Mouse (Mus musculus) adrenal gland, adult (tissue): ENCODE data around the gene Cacna1h.

Experiments
- DNase-seq, 2 experiments: peaks; one replicate each; pipeline ENCODE4 v3.0.0; 2022 to 2023; ENCODE audit warnings: low spot score in 1 of 2; ENCODE audit not compliant: inconsistent age in 2 of 2

Gene Cacna1h

DNA sequence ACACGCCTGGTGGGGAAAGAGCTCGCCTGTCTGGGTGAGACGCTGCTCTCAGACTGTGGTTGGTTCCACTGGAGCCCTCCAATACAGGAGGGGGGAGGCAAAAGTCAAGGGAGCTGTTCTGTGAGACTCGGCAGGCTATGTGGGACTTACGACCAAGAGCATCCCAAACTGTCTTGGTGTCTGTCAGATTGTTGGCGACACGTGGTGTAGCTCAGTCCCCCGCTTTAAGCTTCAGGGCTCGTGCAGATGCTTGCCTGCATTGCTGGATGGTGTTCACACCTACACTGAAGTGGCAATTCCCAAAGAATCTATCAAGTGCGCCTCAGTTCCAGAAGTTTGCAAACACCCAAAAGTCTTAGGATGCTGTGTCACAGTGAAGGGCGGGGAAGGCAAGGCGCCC, 14.3 kb upstream of the Cacna1h start:
- DNase-seq, result no peak

DNA sequence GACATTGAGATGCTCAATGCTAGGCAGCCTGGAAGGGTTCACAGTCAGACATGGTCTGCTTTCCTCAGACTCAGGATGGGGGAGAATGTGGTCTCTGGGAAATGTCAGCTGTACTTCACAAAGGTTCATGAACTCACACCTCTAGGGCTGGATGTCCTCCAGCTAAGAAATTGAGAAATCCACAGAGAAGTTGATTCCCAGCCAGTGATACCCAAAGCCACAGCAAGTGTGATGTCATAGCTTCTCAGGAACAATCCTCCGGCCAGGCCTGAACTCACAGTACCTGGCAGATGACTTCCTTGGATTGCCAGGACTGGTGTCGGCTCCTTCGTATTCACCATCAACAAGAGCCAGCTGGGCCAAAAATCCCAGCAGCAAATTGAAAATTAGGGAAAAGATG, 12.3 kb upstream of the Cacna1h start:
- DNase-seq, result peak in 1 of 2 experiments; percentile 42

DNA sequence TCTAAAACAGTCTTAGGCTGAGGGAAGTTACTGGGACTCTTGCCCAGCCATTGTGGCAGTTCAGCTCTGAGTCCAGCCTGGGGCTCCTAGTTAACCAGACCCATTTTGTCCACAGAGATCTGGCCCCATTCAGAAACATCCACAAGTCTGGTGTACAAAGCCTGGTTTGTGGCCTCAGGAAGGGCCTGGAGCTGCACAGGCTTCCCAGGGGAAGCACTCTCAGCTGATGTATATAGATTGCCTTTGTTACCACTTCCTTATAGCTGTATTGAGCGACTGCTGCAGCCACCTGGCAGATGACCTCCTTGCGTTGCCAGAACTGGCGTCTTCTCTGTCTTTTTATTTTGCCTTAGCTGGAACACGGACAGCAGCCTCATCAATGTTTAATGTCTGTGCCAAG, 11.5 kb upstream of the Cacna1h start:
- no peak for DNase-seq

DNA sequence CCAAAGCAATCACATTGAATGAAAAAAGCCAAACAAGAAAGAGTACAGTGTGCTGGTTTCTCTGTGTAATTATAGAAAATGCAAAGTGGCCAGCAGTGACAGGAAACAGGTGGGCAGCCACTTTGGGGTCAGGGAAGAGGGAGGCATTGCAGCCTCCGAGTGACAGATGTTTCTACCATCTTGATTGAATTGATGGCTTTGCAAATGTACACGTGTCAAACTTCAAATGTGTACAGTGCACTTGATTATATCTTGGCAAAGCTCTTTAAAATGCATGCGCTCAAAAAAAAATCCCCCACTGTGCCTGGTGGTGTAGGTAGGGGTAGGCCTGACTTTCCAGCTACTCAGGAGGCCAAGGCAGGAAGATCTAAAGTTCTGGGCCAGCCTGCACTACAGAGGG, 9.3 kb upstream of the Cacna1h start:
- no peak for DNase-seq

DNA sequence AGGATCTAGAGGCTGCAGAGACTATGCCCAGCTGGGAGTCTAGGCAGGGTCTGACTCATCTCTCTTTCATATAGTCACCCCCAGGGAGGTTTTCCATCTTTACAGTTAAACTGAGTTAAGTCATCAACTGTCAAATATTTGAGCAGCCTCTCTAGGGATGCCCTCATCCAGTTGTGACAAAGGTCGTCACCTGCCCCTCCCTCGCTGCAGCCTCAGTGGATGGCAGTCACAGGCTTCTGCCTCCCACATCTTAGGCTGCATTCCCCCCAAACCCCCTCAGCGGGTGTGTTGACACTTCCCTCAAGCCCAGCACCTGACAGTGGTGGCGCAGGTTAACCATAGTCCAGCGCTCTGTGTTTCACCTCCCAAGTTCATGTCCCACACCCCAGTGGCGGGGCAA, 7.8 kb upstream of the Cacna1h start:
- DNase-seq, result no peak

DNA sequence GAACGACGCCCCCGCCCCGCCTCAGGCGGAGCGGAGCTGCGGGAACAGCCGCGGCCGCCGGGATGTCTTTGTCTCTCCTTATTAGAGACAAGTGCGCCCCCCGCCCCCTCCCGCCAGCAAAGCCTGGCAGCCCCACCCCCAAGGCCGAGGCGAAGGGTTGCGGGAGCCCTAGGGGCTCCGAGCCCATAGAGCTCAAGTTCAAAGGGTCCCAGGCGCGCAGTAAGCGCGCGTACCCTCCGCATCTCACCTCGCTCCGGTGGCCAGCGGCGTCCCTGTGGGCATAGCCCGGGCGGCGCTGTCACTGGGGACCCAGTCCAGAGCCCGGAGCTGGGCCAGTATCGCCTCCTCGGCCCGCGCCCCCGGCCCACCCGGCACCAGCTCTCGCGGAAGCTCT, 363 bp downstream of the Cacna1h start:
- peak in 1 of 2 experiments; percentile 53 for DNase-seq

DNA sequence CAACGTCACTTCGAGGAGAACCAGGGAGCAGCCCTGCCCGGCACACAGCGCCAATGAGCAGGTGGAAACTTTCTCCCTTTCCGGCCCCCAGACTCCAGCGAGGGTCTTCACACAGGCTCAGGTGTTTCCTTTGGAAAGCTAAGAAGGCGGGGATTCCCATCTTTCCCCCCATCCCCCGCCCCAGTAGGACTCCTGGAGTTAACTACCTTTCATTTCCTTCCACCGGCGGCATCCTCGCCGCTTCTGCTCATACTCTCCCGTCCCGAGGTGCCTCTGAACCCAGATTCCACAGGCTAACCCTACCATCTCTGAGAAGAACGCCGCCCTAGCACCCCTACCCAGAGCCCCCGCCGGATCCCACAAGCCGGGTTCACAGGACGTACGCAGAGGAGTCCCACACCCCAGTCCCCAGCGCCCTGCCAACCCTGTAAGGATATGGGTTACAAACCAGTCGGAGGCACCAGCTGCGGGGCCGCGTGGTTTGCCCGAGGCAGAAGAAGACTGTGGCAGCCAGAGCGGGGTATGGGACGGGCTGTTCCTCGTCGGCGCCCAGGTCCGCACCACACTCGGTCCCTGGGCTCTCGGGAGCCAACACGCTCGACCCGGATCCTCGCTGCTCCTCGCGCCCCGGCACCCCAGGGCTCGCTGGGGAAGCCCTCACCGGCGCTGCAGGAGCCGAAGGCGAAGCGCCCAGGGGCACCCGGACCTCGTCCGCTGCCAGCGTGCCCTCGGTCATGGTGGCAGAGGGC, 976 bp downstream of the Cacna1h start:
- DNase-seq, result peak; percentile 61 to 87

DNA sequence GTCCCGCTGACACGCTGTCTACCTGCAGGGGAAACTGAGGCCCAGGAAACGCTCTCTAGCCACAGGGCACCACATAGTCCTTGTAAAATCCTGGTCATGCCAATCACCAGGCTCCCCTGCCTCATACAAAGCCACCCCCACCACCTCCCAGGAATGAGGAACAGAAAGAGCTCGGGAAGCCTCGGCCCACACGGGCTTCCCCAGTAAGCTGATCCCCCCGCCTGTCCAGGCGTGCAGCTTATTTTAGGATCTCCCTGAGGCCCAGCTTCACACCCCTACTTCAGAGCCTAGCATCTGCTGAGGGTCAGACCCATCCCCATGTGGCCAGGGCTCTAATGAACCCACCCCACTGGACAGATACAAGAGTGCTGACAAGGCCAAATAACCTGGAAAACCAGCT, 3.0 kb downstream of the Cacna1h start:
- peak in 1 of 2 experiments; percentile 42 for DNase-seq

DNA sequence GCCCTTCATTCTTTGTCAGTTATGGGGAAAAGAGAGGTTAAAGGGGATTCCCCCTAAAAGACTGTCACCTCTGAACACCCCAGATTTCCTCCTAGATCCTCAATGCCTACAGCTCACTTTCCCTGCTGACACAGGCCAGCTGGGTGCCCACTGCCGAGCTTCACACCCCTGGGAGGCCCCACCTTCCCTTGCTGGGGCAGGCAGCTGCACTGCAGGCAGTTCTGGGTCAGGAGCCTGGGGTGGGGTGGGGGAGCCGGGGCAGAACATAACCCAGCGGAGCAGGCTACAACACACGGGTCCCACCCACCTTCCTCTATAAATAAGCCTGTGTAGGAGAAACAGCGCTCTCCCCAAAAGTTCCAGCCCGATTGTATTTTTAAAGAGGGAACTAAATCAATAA, 3.7 kb downstream of the Cacna1h start:
- no peak for DNase-seq

DNA sequence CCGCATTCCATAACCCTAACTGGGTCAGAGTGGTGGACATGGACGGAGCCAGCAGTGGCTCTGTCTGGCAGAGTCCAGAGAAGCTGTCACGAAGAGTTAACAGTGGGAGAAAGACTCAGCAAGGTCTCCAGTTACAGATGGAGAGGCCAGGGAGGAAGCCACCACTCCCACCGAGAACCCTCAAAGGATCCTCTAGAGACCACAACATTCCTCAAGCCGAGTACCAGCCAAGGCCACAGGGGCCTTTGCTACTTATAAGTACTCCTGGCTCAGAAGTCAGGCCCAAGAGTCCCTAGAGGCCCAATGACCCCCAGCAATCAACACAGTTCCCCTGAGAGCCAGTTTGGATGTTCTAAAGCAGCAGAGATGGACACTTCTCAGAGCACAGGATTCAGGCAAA, 4.3 kb downstream of the Cacna1h start:
- DNase-seq, result peak; percentile 15 to 49

DNA sequence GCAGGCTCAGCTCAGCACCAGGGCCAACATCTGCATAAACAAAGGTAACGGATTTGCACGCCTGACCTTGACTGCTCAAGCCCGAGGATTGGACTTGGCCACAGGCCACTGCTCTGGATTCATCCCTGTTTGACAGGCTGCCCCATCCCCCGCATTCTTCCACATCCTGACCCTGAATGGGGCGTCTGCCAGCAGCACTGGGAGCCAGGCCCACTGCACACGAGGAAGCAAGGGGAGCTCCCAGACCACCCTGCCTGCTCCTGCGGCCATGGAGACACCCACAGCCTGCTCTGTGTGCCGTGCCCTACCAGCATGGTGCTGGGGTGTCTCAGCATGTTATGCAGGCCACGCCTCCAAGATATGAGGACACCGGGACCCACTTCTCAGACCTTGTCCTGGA, 6.1 kb downstream of the Cacna1h start:
- DNase-seq, result peak; percentile 85 to 93

DNA sequence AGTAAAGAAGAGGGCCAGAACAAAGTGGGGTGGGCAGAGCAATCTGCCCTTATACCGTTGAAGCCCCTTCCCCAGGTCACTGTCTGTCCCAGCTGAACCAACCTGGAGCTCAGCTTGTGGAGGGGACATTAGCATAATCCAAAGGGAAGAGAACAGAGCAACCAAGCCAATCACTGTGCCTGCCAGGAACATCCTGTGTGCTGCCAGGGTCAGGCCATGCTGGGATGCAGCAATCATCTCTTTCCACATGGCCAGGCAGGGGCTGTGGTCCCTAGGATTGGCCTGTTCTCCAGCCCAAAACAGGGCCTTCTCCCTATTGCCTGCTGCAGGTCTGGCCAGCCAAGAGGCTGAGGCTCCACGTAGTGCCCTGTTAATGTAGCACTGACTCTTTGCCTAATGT, 7.6 kb downstream of the Cacna1h start:
- peak; percentile 24 to 35 for DNase-seq

DNA sequence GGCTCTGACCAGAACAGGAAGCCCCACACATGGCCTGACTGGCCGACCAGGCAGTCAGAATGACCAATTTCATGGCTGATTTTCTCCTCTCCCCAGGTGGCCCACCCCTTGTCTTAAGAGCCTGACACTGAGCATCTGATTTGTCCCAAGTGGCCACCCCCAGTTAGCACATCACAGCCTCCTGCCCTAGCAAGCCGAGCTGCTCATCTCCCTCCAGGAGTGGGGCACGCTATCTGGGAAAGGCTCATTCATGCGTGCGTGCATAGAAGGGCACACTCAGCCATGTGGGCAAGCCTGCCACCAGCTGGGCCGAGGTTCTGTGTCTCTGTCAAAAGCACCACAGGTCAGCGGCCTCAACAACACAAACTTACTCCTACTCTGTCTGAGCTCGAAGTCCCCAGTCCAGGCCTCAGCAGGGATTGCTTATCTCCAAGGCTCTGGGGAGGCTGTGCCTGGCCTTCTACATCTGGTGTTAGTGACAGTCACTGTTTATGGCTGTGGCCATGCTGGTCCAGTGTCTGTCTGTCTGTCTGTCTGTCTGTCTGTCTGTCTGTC, 9.0 kb downstream of the Cacna1h start:
- DNase-seq, result peak; percentile 29 to 68

DNA sequence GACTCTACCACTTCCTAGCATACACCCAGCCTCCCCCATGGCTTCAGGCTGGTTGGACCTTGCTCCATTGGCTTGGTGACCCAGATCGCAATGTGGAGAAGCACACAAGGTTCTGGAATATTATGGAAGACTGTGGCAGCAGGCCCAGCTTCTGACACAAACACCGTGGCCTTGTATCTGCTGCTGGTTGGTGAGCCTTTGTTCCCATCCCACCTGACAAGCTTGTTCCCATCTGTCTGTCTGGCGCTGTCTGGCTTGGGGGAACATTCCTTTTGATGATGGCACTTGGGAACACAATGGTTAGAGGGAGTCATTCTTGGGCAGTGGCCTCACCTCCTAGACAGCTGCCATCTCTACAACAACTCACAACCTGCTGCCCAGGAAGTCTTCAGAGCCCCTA, 12.6 kb downstream of the Cacna1h start:
- peak; percentile 56 to 81 for DNase-seq

DNA sequence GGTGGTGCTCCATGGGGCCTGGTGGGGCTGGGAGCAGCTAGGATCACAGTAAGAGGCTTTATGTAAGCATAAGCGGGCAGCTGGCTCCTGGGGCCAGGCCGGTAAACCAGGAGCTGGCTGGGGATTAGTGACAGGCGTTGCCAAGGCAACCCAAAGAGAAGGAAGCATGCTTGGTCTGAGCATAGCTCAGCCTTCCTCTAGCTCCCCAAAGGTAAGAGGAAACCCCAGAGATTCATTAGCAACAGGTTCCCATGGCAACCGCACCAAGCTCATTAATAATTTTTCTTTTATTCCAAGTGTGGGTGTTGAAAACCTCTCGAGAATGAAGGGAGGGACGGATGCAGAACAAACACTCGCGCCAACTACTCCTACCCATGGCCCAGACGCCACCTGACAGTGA, 14.7 kb downstream of the Cacna1h start:
- no peak for DNase-seq

DNA sequence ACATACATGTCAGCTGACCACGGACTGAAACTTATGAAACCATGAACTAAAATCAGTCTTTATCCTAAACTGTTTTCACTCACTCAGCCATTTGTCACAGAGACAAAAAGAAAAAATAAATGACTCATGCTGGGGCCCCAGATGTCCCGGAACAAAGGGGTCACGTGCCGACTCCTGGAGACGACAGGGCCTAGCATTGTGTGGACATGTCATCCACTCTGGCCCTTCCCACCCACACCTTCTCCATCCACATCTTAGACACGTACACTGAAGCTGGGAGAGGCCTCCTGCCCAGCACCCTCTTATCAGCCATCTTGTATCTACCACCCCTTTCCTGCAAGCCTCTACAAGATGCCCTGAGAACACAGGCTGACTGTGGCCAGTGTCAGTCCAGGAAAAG, 15.6 kb downstream of the Cacna1h start:
- DNase-seq, result peak in 1 of 2 experiments; percentile 74

DNA sequence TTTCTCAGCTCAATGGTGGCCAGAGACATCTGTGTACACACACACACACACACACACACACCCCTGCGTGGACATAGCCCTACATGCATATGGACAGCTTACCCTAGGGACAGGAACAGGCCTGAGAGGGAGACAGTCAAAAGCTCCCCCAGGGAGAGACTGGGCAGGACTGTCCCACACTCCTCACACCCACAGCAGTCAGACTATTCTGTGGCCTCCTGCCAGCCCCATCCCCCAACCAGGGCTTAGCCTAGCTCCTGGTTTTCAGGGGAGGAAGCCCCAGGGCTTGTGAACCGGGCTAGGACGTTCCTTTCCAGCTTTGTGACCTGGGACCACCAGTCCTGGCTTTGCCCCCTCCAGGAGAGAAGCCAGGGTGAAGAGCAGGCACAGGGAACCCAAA, 17.4 kb downstream of the Cacna1h start:
- DNase-seq, result peak in 1 of 2 experiments; percentile 71

DNA sequence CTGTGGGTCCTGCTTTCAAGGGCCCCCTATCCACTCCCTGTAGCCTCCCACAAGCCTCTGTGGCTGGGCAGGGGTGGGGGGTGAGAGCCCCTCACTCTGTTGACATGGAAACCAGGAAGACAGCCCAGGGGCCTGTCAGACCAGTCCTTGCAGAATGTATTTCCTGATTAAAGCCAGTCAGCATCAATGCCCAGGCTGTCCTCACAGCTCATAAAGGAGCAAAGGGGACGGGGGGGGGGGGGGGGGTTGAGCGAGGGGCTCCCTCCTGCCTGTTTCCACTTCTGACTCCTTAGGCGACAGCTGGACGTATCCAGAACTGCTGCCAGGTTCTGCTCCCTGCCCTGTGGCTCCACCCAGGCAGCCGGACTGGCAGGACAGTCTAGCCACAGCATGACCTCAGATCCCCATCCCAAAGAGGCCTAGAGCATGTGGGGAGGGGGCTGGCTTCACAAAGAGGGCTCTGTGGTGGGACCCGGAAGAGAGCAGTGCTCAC, 18.1 kb downstream of the Cacna1h start:
- no peak for DNase-seq

DNA sequence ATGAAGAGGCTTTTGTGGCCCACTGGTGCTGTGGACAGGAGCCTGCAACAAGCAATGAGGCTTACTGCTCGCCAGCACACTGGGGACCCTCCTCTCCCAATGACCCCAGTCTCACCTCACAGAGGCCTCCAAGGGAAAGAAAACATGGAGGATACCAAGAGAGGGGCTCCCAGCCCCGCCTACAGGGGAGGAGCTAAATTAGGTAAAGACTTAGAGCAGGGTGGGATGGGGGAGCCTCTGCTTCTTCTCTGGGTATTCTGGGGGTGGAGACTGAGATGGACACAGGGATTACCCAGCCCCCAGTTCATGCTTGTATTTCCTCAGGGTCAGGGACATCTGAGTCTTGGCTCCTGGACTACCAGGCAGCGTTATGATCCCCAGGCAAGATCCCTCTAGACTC, 18.7 kb downstream of the Cacna1h start:
- DNase-seq, result no peak

DNA sequence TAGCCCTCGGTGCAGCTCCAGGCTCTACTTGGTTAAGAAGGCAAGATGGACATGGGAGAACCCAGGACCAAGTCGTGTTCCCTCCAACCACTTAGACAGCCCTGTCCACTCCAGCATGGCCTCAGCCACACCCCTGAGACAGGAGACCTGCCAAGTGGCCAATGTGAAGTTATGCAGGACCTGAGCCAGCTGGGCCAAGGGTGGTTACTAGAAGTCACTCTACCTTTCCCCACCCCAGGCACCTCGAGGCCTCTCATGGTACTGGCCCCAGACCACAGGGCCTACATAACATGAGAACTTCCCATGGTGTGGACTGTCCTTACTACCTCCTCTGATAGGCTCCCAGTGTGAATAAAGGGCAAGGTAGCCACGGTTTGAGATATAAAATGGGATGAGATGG, 19.4 kb downstream of the Cacna1h start:
- DNase-seq, result peak in 1 of 2 experiments; percentile 67

DNA sequence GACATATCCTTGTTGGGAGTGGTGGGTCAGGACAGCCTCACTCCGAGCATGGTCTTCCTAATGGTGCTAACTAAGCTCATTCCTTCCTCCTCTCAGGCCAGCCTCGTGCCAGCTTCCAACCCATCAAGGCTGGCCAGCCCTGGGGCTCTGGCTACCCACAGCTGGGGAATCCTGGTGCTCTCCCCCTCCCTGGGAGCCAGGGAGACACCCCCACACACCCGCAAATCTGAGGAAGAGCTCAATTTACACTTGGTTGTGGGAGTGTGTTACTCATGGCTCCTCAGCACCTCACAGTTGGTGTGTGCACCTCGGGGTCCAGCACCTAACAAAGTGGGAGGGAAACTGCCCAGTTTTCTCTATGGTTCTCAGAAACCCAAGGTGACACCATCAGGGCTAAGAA, 22.3 kb downstream of the Cacna1h start:
- peak in 1 of 2 experiments; percentile 67 for DNase-seq

DNA sequence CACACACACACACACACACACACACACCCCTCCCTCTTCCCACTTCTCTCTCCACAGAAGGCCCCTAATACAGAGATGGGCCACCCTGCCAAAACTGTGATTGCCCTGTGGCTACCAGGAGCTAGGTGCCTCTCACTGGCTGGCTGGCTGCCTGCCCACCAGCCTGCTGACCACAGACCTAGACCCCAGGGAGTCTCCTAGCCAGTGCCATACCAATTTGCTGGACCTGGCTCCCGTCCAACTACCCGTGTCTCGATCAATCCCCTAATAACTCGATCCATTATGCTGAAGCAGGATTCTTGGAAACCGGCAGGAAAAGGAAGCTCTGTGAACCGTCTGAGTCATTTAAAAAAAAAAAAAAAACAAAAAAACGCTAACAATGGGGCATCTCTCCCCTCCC, 22.8 kb downstream of the Cacna1h start:
- DNase-seq, result peak in 1 of 2 experiments; percentile 77

DNA sequence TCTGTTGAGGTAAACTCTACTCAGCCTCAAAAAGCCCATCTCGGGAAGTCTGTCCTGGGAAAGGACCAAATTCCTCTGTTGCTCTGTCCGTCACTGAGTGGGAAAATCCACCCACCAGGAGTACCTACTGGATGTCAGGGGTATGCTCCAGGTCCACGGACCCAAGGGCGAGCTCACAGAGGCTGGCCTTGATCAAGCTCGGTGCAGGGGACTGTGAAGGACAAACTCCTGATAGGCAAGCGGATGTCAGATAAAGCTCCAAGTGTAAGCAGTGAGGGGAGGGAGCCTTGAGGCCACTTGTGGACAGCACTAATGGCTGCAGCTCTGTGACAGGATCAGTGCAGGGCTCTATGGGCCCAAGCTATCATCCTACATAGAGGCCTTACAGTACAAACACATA, 23.4 kb downstream of the Cacna1h start:
- peak; percentile 79 to 84 for DNase-seq
